Mouse (Mus musculus): ENCODE measurements around the gene Anapc11. TPM values are rescaled to one million over a fixed set of nuclear protein-coding genes. Genes with fewer than 3 reads are reported as not detected.

Anapc11 gene
- 220 and 225 TPM in 2 replicates for polyA plus RNA-seq (2015; fragmentation: Nextera tagmentation; extraction: Ambion mirVana)

DNA sequence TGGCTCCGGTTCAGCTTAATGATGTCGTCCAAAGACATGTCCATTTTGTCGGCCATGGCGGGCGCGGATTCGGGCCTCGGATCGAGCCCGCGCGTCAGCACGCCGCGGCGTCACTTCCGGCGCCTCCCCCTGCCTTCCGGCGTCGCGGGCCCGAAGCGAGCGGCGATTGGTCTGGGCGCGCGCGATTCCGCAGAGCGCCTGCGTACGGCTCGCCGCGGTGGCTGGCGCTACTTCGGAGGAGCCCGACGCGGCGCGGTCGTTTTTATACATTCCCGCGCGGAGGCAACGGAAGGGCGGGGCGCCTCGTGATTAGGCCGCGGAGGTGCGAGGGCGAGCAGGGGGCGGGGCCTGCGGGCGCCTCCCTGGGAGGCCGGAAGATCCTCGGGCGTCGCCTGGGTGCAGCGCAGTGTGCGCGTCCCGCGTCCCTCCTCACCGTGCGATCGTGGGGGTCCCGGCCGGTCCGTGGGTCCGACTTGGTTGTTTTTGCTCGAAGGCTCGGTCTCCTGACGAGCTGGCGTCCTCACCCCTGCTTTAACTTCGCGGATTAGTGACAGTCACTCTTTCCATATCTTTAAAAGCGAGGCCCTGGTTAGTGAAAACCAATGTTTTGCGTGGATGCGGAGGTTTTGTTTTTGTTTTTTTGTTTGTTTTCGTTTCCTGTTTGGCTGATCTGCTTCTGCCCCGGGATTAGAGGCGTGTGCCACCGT, at the start of gene Anapc11, which contains the start of gene Alyref:
Gene Anapc11, plus strand, starts transcription at position 139 of the 707 bp plus-strand sequence.
Gene Alyref, minus strand, starts transcription at position 83 of the 707 bp plus-strand sequence.

GRCm38 (mm10) chr11:120549168-120549945, 48.9 kb upstream of the Anapc11 start, which contains the start of gene Mcrip1:
Mcrip1 (minus strand) TSS chr11:120549727.

DNA sequence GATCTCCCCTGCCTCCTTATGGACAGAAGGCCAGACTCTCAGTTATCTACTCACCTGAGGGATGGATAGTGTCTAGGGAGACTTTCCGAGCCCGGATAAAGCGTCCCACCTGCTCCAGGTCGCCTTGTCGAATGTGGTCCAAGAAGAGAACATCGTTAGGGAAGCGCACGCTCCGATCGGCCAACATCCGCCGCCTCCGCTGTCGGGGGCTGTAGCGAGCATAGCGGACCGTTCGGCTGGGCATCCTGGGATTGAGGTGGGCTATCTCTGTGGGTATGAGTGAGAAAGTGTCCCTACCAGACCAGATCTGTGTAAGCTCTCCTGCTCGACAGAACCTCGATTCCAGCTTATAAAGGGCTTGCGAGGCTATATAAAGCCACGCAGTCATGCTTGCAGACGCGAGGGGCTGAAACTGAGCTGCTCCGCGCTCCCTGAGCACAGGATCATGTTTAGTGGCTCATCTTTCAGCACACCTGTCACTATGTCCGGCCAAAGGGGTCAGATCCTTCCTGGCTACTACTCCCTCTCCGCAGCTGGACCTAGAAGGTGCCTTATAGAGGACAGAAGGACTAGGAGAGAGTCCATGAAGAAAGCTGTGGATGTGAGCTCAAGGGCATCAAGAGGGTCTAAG, 47.3 kb upstream of the Anapc11 start, which contains the start of gene Ppp1r27:
Gene Ppp1r27, minus strand, starts transcription at position 323 of the 631 bp plus-strand sequence.

DNA sequence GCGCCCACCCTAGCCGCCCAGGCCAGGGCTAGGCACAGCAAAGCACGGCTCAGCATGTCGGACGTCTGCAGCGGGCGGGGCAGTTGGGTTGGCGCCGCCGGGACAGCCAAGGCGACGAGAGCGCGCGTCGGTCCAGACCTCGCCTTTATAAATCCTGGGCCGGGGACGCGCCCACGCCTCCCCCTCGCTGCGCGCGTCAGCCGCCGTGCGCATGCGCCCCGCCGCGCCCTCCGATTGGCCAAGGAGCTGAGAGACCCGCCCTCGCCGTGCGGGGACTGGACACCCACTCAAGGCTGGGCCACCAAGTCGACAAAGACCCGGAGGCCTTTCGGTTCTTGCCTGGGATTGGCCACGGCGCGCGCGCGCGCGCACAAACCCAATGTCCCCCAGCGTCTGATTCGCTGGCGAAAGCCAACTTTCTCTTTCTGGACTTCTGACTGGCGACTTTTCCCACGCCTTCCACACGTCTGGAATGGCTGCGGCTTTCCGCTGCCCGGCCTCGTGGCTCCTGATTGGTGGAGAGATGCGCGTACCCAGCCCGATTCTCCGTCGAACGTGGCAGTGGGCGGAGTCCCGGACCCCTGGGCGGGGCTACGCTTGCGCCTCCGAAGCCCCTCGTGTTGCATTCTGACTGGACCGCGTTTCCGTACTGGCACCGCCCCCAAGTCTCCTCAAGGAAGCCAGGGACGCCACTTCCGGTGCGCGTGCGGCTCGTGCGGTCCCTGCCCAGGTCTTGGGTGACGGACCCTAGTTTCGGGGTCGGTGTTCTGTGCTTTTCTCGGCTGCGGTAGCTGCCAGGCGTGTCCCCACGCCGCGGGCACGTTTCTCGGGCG, 25.3 kb upstream of the Anapc11 start, which contains the start of gene P4hb:
Gene P4hb, minus strand, starts transcription at position 502 of the 833 bp plus-strand sequence.

DNA sequence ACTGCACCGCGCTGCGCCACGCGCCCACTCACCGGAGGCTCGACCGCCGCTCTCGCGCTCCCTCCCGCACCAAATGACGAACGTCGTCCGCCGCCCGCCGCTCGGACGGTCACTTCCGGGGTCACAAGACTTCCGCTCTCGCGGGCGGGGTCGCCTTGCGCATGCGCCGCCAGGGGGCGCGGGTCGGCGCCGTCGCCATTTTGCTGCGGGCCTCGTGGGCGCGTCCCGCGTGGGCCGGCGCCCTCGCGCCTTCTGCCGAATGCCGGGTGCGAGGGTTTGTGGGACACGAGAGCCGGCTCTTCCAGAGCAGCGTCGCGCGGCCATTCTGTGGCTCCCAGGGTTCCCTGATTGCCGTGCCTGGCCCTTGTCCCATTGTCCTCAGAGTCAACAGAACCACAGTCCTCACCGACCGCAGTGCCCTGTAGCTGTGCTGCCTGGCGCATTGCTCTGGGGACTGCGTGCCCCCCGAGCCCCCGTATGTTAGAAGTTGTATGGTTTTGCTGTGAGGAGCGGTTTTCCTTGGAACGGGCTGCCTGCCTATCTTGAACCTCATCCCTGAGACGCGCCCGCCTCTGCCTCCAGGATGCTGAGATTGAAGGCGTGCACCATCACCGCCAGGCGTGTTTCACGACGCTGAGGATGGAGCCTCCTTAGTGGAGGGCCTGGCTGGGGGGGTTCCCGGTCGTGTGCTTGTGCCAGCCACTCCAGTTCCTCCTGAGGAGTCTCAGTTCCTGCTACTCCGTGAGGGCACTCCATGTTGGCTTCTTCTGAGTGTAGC, 16.5 kb upstream of the Anapc11 start, which contains the start of gene Arhgdia:
Gene Arhgdia, minus strand, starts transcription at position 135 of the 778 bp plus-strand sequence.

GRCm38 (mm10) chr11:120608241-120609034, 10.2 kb downstream of the Anapc11 start, which contains the start of gene Npb:
Npb (plus strand) TSS chr11:120608477.

DNA sequence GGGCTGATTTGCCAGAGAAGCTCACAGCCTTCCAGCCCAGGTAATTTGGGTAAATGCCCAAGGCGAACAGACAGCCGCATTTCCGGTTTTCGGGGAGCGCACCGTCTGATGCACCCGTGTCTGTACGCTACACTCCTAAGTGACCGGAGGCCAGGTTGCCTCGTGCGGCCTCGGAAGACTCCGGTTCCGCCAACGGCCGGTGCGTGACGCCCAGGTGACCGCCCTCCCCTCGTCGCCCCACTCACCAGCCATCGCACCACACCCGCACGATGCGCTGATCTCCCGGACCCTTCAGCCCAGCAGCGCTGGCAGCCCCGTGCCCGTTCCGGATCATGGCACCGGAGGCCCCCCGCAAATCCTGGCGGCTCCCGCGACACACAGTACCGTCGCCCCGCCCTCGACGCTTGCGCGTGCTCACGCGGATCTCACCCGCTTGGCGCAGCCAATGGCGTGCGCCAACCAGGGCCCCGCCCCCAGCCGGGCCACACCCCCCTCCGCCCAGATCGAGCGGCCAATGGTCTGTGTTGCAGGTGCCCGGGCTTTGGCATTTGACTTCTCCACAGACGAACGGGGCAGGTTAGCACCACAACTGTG, 19.4 kb downstream of the Anapc11 start, which contains the start of gene Pcyt2:
Gene Pcyt2, minus strand, starts transcription at position 418 of the 594 bp plus-strand sequence.

GRCm38 (mm10) chr11:120625152-120625775, 27.0 kb downstream of the Anapc11 start, which contains the start of gene Sirt7:
Sirt7 (minus strand) TSS chr11:120625240.

GRCm38 (mm10) chr11:120633520-120634343, 35.5 kb downstream of the Anapc11 start, which contains the start of gene Mafg:
Mafg (minus strand) TSS chr11:120633600.

DNA sequence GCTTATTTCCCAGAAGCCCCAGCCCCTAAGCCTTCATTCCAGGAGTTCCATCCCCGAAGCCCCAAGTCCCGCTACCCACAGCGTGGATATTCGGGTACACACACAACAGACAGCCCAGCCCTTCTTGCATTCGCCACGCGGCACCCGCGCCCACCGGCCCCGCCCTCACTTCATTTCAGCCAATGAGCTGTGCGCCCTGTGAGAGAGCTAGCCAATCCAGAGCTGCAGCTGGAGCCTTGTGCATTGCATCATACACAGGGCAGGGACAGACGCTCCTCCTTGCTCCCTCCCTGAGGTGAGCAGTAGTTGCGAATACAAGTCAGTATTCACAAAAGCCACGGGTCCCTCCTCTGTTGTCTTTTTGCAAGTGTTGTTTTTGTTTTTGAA, 45.4 kb downstream of the Anapc11 start, which contains the start of gene Pycr1:
Gene Pycr1, minus strand, starts transcription at position 169 of the 387 bp plus-strand sequence.

DNA sequence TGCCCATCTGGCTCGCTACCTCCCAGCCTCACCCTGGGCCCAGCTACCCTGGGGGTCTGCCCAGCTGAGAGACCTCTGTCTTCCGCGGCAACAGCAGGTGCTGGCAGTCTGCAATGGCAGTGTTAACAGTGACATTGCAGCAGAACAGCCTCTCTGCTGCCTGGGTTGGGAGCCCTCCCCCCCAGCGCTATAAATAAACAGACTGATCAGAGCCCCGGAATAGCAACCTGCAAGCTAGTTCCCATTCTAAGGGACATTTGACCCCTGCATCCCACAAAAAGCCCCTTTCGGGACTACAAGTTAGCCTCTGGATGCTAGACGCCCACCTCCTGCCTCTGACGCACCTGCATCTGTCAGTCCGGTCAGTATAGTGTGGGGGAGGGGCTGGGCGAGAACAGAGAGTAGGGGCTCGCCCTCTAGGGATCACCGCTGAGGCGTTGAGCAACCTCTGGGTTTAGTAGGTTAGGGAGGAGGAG, 49.8 kb downstream of the Anapc11 start, which contains the start of gene Myadml2:
Gene Myadml2, minus strand, starts transcription at position 158 of the 476 bp plus-strand sequence.

Small RNAs within 50 kb of the gene (microRNA-seq; reads per million reads assigned to microRNA genes)
- gene Mir6936: 1.2 reads per million

Other genes starting within 250 kb of the Anapc11 start
- 3,213 and 3,438 TPM in 2 replicates for gene Actg1, start 249.9 kb upstream of the Anapc11 start, polyA plus RNA-seq (2015; fragmentation: Nextera tagmentation; extraction: Ambion mirVana)
- gene Fscn2, start 236.9 kb upstream of the Anapc11 start, polyA plus RNA-seq (2015; fragmentation: Nextera tagmentation; extraction: Ambion mirVana): 1.2 and 1.4 TPM in 2 replicates
- 55.9 and 70.0 TPM in 2 replicates for gene Faap100, start 219.7 kb upstream of the Anapc11 start, polyA plus RNA-seq (2015; fragmentation: Nextera tagmentation; extraction: Ambion mirVana)
- 25.7 and 27.7 TPM in 2 replicates for gene Nploc4, start 160.7 kb upstream of the Anapc11 start, polyA plus RNA-seq (2015; fragmentation: Nextera tagmentation; extraction: Ambion mirVana)
- gene Tspan10, start 155.8 kb upstream of the Anapc11 start, polyA plus RNA-seq (2015; fragmentation: Nextera tagmentation; extraction: Ambion mirVana): not detected in 2 replicates
- 0.15 TPM in 1 of 2 replicates, not detected in the other for gene Pde6g, start 144.9 kb upstream of the Anapc11 start, polyA plus RNA-seq (2015; fragmentation: Nextera tagmentation; extraction: Ambion mirVana)
- 15.1 and 15.8 TPM in 2 replicates for gene Oxld1, start 140.4 kb upstream of the Anapc11 start, polyA plus RNA-seq (2015; fragmentation: Nextera tagmentation; extraction: Ambion mirVana)
- 16.5 and 23.4 TPM in 2 replicates for gene Ccdc137, start 140.3 kb upstream of the Anapc11 start, polyA plus RNA-seq (2015; fragmentation: Nextera tagmentation; extraction: Ambion mirVana)
- gene Arl16, start 130.8 kb upstream of the Anapc11 start, polyA plus RNA-seq (2015; fragmentation: Nextera tagmentation; extraction: Ambion mirVana): 86.7 and 89.4 TPM in 2 replicates
- 156 and 163 TPM in 2 replicates for gene Mrpl12, start 113.8 kb upstream of the Anapc11 start, polyA plus RNA-seq (2015; fragmentation: Nextera tagmentation; extraction: Ambion mirVana)
- 29.1 and 32.5 TPM in 2 replicates for gene Slc25a10, start 106.6 kb upstream of the Anapc11 start, polyA plus RNA-seq (2015; fragmentation: Nextera tagmentation; extraction: Ambion mirVana)
- 0.29 and 0.30 TPM in 2 replicates for gene Gcgr, start 67.7 kb upstream of the Anapc11 start, polyA plus RNA-seq (2015; fragmentation: Nextera tagmentation; extraction: Ambion mirVana)
- 238 and 259 TPM in 2 replicates for gene Mcrip1, start 48.7 kb upstream of the Anapc11 start, polyA plus RNA-seq (2015; fragmentation: Nextera tagmentation; extraction: Ambion mirVana)
- gene Ppp1r27, start 47.3 kb upstream of the Anapc11 start, polyA plus RNA-seq (2015; fragmentation: Nextera tagmentation; extraction: Ambion mirVana): not detected in 2 replicates
- gene P4hb, start 25.2 kb upstream of the Anapc11 start, polyA plus RNA-seq (2015; fragmentation: Nextera tagmentation; extraction: Ambion mirVana): 213 and 228 TPM in 2 replicates
- 444 and 484 TPM in 2 replicates for gene Arhgdia, start 16.8 kb upstream of the Anapc11 start, polyA plus RNA-seq (2015; fragmentation: Nextera tagmentation; extraction: Ambion mirVana)
- 163 and 172 TPM in 2 replicates for gene Alyref, start 56 bp upstream of the Anapc11 start, polyA plus RNA-seq (2015; fragmentation: Nextera tagmentation; extraction: Ambion mirVana)
- gene Npb, start 10.1 kb downstream of the Anapc11 start, polyA plus RNA-seq (2015; fragmentation: Nextera tagmentation; extraction: Ambion mirVana): 1.8 and 3.2 TPM in 2 replicates
- 162 and 185 TPM in 2 replicates for gene Pcyt2, start 19.5 kb downstream of the Anapc11 start, polyA plus RNA-seq (2015; fragmentation: Nextera tagmentation; extraction: Ambion mirVana)
- gene Sirt7, start 26.8 kb downstream of the Anapc11 start, polyA plus RNA-seq (2015; fragmentation: Nextera tagmentation; extraction: Ambion mirVana): 42.3 and 44.0 TPM in 2 replicates
- gene Mafg, start 35.2 kb downstream of the Anapc11 start, polyA plus RNA-seq (2015; fragmentation: Nextera tagmentation; extraction: Ambion mirVana): 47.6 and 50.2 TPM in 2 replicates
- 8.8 and 9.5 TPM in 2 replicates for gene Pycr1, start 45.3 kb downstream of the Anapc11 start, polyA plus RNA-seq (2015; fragmentation: Nextera tagmentation; extraction: Ambion mirVana)
- 1.6 and 2.8 TPM in 2 replicates for gene Myadml2, start 49.7 kb downstream of the Anapc11 start, polyA plus RNA-seq (2015; fragmentation: Nextera tagmentation; extraction: Ambion mirVana)
- gene Notum, start 62.8 kb downstream of the Anapc11 start, polyA plus RNA-seq (2015; fragmentation: Nextera tagmentation; extraction: Ambion mirVana): 13.9 and 15.4 TPM in 2 replicates
- 134 and 150 TPM in 2 replicates for gene Aspscr1, start 74.6 kb downstream of the Anapc11 start, polyA plus RNA-seq (2015; fragmentation: Nextera tagmentation; extraction: Ambion mirVana)
- 103 and 104 TPM in 2 replicates for gene Cenpx, start 115.3 kb downstream of the Anapc11 start, polyA plus RNA-seq (2015; fragmentation: Nextera tagmentation; extraction: Ambion mirVana)
- 45.3 and 62.8 TPM in 2 replicates for gene Lrrc45, start 115.5 kb downstream of the Anapc11 start, polyA plus RNA-seq (2015; fragmentation: Nextera tagmentation; extraction: Ambion mirVana)
- 617 and 689 TPM in 2 replicates for gene Rac3, start 123.0 kb downstream of the Anapc11 start, polyA plus RNA-seq (2015; fragmentation: Nextera tagmentation; extraction: Ambion mirVana)
- gene Dcxr, start 128.9 kb downstream of the Anapc11 start, polyA plus RNA-seq (2015; fragmentation: Nextera tagmentation; extraction: Ambion mirVana): 25.0 and 27.0 TPM in 2 replicates
- gene Cbr2, start 133.7 kb downstream of the Anapc11 start, polyA plus RNA-seq (2015; fragmentation: Nextera tagmentation; extraction: Ambion mirVana): 4.1 and 4.5 TPM in 2 replicates
- 1.8 and 2.9 TPM in 2 replicates for gene Hmga1b, start 164.4 kb downstream of the Anapc11 start, polyA plus RNA-seq (2015; fragmentation: Nextera tagmentation; extraction: Ambion mirVana)
- 98.9 and 123 TPM in 2 replicates for gene Rfng, start 185.8 kb downstream of the Anapc11 start, polyA plus RNA-seq (2015; fragmentation: Nextera tagmentation; extraction: Ambion mirVana)
- gene Gps1, start 185.9 kb downstream of the Anapc11 start, polyA plus RNA-seq (2015; fragmentation: Nextera tagmentation; extraction: Ambion mirVana): 236 and 269 TPM in 2 replicates
- gene Dus1l, start 198.0 kb downstream of the Anapc11 start, polyA plus RNA-seq (2015; fragmentation: Nextera tagmentation; extraction: Ambion mirVana): 34.8 and 41.7 TPM in 2 replicates
- gene Fasn, start 226.1 kb downstream of the Anapc11 start, polyA plus RNA-seq (2015; fragmentation: Nextera tagmentation; extraction: Ambion mirVana): 47.3 and 79.1 TPM in 2 replicates